Mouse (Mus musculus) hindbrain, embryonic 16.5 days (tissue): Measurements from ENCODE around the gene Arhgef6. TPM values are rescaled to one million over a fixed set of nuclear protein-coding genes. Genes with fewer than 3 reads are reported as not detected.
A peak's percentile ranks its signal among the peaks of the same experiment; 100 is the strongest.

Experiments used
- ATAC-seq: fragments of 200-750 bp; cut with Nextera tagmentation; 2 replicates; pipeline ENCODE4 v1.8.0; 2017; ENCODE audit warnings: moderate TSS enrichment, moderate library complexity
- H3K27ac ChIP-seq: fragments of 300-500 bp; sonication (generic); 2 replicates; pipeline ENCODE4 v1.5.1; 2014; ENCODE audit warnings: low read depth, mild to moderate bottlenecking, control low read depth, low read length, moderate library complexity
- H3K27me3 ChIP-seq: fragments of 300-500 bp; sonication (generic); replicated peaks from 2 replicates; pipeline ENCODE4 v1.6.1; 2014; ENCODE audit warnings: low read length; ENCODE audit not compliant: control insufficient read depth, insufficient read depth
- H3K36me3 ChIP-seq: fragments of 300-500 bp; sonication (generic); 2 replicates; pipeline ENCODE4 v1.6.1; 2014; ENCODE audit warnings: mild to moderate bottlenecking, low read length, moderate library complexity, mixed read lengths; ENCODE audit not compliant: control insufficient read depth, insufficient read depth
- H3K4me1 ChIP-seq: fragments of 300-500 bp; sonication (generic); 2 replicates; pipeline ENCODE4 v1.6.1; 2014; ENCODE audit warnings: low read depth, low read length; ENCODE audit not compliant: control insufficient read depth, insufficient read depth
- H3K4me2 ChIP-seq: fragments of 300-500 bp; sonication (generic); 2 replicates; pipeline ENCODE4 v1.6.1; 2014; ENCODE audit warnings: mild to moderate bottlenecking, low read length, control low read depth, moderate library complexity
- H3K4me3 ChIP-seq: fragments of 300-500 bp; sonication (generic); 2 replicates; pipeline ENCODE4 v1.5.1; 2014; ENCODE audit warnings: mild to moderate bottlenecking, low read length, control low read depth, moderate library complexity
- H3K9ac ChIP-seq: fragments of 300-500 bp; sonication (generic); 2 replicates; pipeline ENCODE4 v1.6.1; 2014; ENCODE audit warnings: low read depth, mild to moderate bottlenecking, control low read depth, low read length, moderate library complexity
- H3K9me3 ChIP-seq: fragments of 300-500 bp; sonication (generic); 2 replicates; pipeline ENCODE4 v1.6.1; 2014; ENCODE audit warnings: mild to moderate bottlenecking, low read length, moderate library complexity; ENCODE audit not compliant: control insufficient read depth
- WGBS: fragments of 180-500 bp; shearing (Covaris S2); extraction: QIAGEN DNeasy Blood & Tissue Kit; methylation state at CpG from one replicate; pipeline ENCODE4 v1.1.7; 2014; 5-methylcytosine and 5-hydroxymethylcytosine counted together
- polyA plus RNA-seq: library from polyadenylated mRNA; unstranded; fragments of >200 nt; fragmentation: Nextera tagmentation; extraction: Ambion mirVana; gene quantifications from 2 replicates; pipeline ENCODE4 v1.2.1, GENCODE M21; 2015

Arhgef6 gene
- 6.5 and 6.8 TPM in 2 replicates for polyA plus RNA-seq

GRCm38 (mm10) chrX:57338371-57339211 lies at the start of gene Arhgef6:
TSS of gene Arhgef6 (minus strand) at chrX:57338729.
- ATAC-seq, result no peak
- no peaks in the 10 kb centered on the region for H3K36me3 ChIP-seq
- no peak within 1 kb of the TSS for H3K4me3 ChIP-seq
- no peaks in the 10 kb centered on the region for H3K27me3 ChIP-seq
- no peak within 1 kb of the TSS; the same call in 1 of the 2 replicates for H3K4me2 ChIP-seq
- no peak within 1 kb of the TSS for H3K27ac ChIP-seq
- H3K9ac ChIP-seq, result no peak within 1 kb of the TSS
- WGBS, result 60% methylated on average over 18 of the region's 18 CpGs
- H3K4me1 ChIP-seq, result no peaks in the 10 kb centered on the region
- H3K9me3 ChIP-seq, result no peaks in the 10 kb centered on the region

- H3K27me3 ChIP-seq, result no peaks in the 10 kb centered on the region
- H3K4me1 ChIP-seq, result no peaks in the 10 kb centered on the region
- H3K36me3 ChIP-seq, result peaks cover 4% of the 10 kb centered on the region
- no peak overlapping the region for H3K4me2 ChIP-seq
- no peak overlapping the region for H3K27ac ChIP-seq
- H3K4me3 ChIP-seq, result no peak overlapping the region
- H3K9ac ChIP-seq, result no peak overlapping the region
- WGBS, result 53% methylated on average over 5 of the region's 5 CpGs
- no peaks in the 10 kb centered on the region for H3K9me3 ChIP-seq
- peak; percentile 41; the same call in 1 of the 2 replicates for ATAC-seq
Observed at GRCm38 (mm10) chrX:57380915-57381314, 42.4 kb upstream of the Arhgef6 start.

GRCm38 (mm10) chrX:57378579-57378978 lies 40.0 kb upstream of the Arhgef6 start:
- no peak for ATAC-seq
- no peak overlapping the region for H3K4me2 ChIP-seq
- H3K9ac ChIP-seq, result no peak overlapping the region
- no peak overlapping the region for H3K27ac ChIP-seq
- no peaks in the 10 kb centered on the region for H3K27me3 ChIP-seq
- no peaks in the 10 kb centered on the region for H3K9me3 ChIP-seq
- H3K4me1 ChIP-seq, result no peaks in the 10 kb centered on the region
- WGBS, result 81% methylated on average over 3 of the region's 3 CpGs
- peaks cover 4% of the 10 kb centered on the region for H3K36me3 ChIP-seq
- no peak overlapping the region for H3K4me3 ChIP-seq

GRCm38 (mm10) chrX:57377096-57377495 lies 38.6 kb upstream of the Arhgef6 start:
- ATAC-seq, result no peak
- H3K27ac ChIP-seq, result no peak overlapping the region
- H3K27me3 ChIP-seq, result no peaks in the 10 kb centered on the region
- no peak overlapping the region for H3K4me2 ChIP-seq
- 84% methylated on average over 3 of the region's 3 CpGs for WGBS
- H3K9me3 ChIP-seq, result no peaks in the 10 kb centered on the region
- no peak overlapping the region for H3K4me3 ChIP-seq
- H3K36me3 ChIP-seq, result peaks cover 2% of the 10 kb centered on the region
- no peaks in the 10 kb centered on the region for H3K4me1 ChIP-seq
- no peak overlapping the region for H3K9ac ChIP-seq

- H3K27me3 ChIP-seq, result no peaks in the 10 kb centered on the region
- H3K4me3 ChIP-seq, result no peak overlapping the region
- H3K27ac ChIP-seq, result no peak overlapping the region
- H3K9me3 ChIP-seq, result no peaks in the 10 kb centered on the region
- H3K4me1 ChIP-seq, result no peaks in the 10 kb centered on the region
- no peak overlapping the region for H3K4me2 ChIP-seq
- H3K9ac ChIP-seq, result no peak overlapping the region
- H3K36me3 ChIP-seq, result no peaks in the 10 kb centered on the region; the same call in 1 of the 2 replicates
- WGBS, result 78% methylated on average over 2 of the region's 2 CpGs
- ATAC-seq, result no peak
Observed at GRCm38 (mm10) chrX:57374029-57374428, 35.5 kb upstream of the Arhgef6 start.

GRCm38 (mm10) chrX:57373543-57373942 lies 35.0 kb upstream of the Arhgef6 start:
- Histone ChIP-seq H3K4me3 (no peak overlapping the region), H3K9me3 (no peaks in the 10 kb centered on the region), H3K27ac (no peak overlapping the region), H3K4me2 (no peak overlapping the region), H3K9ac (no peak overlapping the region), H3K27me3 (no peaks in the 10 kb centered on the region), H3K36me3 (no peaks in the 10 kb centered on the region; the same call in 1 of the 2 replicates), H3K4me1 (no peaks in the 10 kb centered on the region)
- no peak for ATAC-seq
- WGBS, result 90% methylated on average over 2 of the region's 2 CpGs

GRCm38 (mm10) chrX:57372965-57373364 lies 34.4 kb upstream of the Arhgef6 start:
- Histone ChIP-seq H3K27ac (no peak overlapping the region), H3K4me3 (no peak overlapping the region), H3K9ac (no peak overlapping the region), H3K27me3 (no peaks in the 10 kb centered on the region), H3K36me3 (no peaks in the 10 kb centered on the region), H3K9me3 (no peaks in the 10 kb centered on the region), H3K4me2 (no peak overlapping the region), H3K4me1 (no peaks in the 10 kb centered on the region)
- 80% methylated on average over 4 of the region's 4 CpGs for WGBS
- no peak for ATAC-seq

GRCm38 (mm10) chrX:57364891-57365569 lies 26.5 kb upstream of the Arhgef6 start:
- Histone ChIP-seq H3K4me3 (no peak overlapping the region), H3K9me3 (no peaks in the 10 kb centered on the region), H3K4me1 (no peaks in the 10 kb centered on the region), H3K9ac (no peak overlapping the region), H3K4me2 (no peak overlapping the region), H3K36me3 (no peaks in the 10 kb centered on the region), H3K27me3 (no peaks in the 10 kb centered on the region), H3K27ac (no peak overlapping the region)
- WGBS, result 80% methylated on average over 2 of the region's 2 CpGs
- no peak for ATAC-seq

- H3K4me3 ChIP-seq, result no peak overlapping the region
- no peak overlapping the region for H3K4me2 ChIP-seq
- WGBS, result 68% methylated on average over 1 of the region's 1 CpGs
- H3K27ac ChIP-seq, result no peak overlapping the region
- H3K9me3 ChIP-seq, result no peaks in the 10 kb centered on the region
- no peak for ATAC-seq
- no peaks in the 10 kb centered on the region for H3K36me3 ChIP-seq
- no peaks in the 10 kb centered on the region for H3K27me3 ChIP-seq
- H3K9ac ChIP-seq, result no peak overlapping the region
- no peaks in the 10 kb centered on the region for H3K4me1 ChIP-seq
Observed at GRCm38 (mm10) chrX:57359316-57359715, 20.8 kb upstream of the Arhgef6 start.
